Mouse (Mus musculus) hindbrain, embryonic 11.5 days (tissue): ENCODE measurements at regions not wholly inside any gene's neighbourhood (a gene's known extent, or its start where the extent isn't known, plus 50 kb on each side); places are given as distances from the start of the nearest gene placed in this dataset.
"Not testable (repeated sequence)": the region's sequence is repeated elsewhere in the genome, so short reads cannot be mapped to it uniquely, and the experiment has no call there.

ENCODE experiments used
- ATAC-seq: fragments of 200-750 bp; cut with Nextera tagmentation; 2 replicates; pipeline ENCODE4 v1.8.0; 2017; ENCODE audit warnings: mild to moderate bottlenecking, moderate TSS enrichment, moderate library complexity; ENCODE audit not compliant: low FRiP score
- DNase-seq: peaks from one replicate; pipeline ENCODE4 v3.0.0-alpha.2; 2015; ENCODE audit warnings: low spot score
- H3K27ac ChIP-seq: fragments of 300-500 bp; sonication (generic); 2 replicates; pipeline ENCODE4 v1.5.1; 2014; ENCODE audit warnings: mild to moderate bottlenecking, low read depth, low read length
- H3K27me3 ChIP-seq: fragments of 300-500 bp; sonication (generic); 2 replicates; pipeline ENCODE4 v1.6.1; 2014; ENCODE audit warnings: mild to moderate bottlenecking, low read length, moderate library complexity, mixed read lengths; ENCODE audit not compliant: control insufficient read depth, insufficient read depth
- H3K36me3 ChIP-seq: fragments of 300-500 bp; sonication (generic); 2 replicates; pipeline ENCODE4 v1.6.1; 2014; ENCODE audit warnings: mild to moderate bottlenecking, low read length, moderate library complexity, mixed read lengths; ENCODE audit not compliant: control insufficient read depth, insufficient read depth
- H3K4me1 ChIP-seq: fragments of 300-500 bp; sonication (generic); replicated peaks from 2 replicates; pipeline ENCODE4 v1.6.1; 2014; ENCODE audit warnings: low read length, mixed read lengths; ENCODE audit not compliant: control insufficient read depth, insufficient read depth
- H3K4me2 ChIP-seq: fragments of 300-500 bp; sonication (generic); replicated peaks from 2 replicates; pipeline ENCODE4 v1.6.1; 2014; ENCODE audit warnings: mild to moderate bottlenecking, low read depth, low read length
- H3K4me3 ChIP-seq: fragments of 300-500 bp; sonication (generic); 2 replicates; pipeline ENCODE4 v1.5.1; 2014; ENCODE audit warnings: low read depth, low read length
- H3K9ac ChIP-seq: fragments of 300-500 bp; sonication (generic); 2 replicates; pipeline ENCODE4 v1.6.1; 2014; ENCODE audit warnings: low read depth, low read length
- H3K9me3 ChIP-seq: fragments of 300-500 bp; sonication (generic); 2 replicates; pipeline ENCODE4 v1.6.1; 2016; ENCODE audit warnings: low read length; ENCODE audit not compliant: control insufficient read depth
- WGBS: fragments of 180-500 bp; shearing (Covaris S2); extraction: QIAGEN DNeasy Blood & Tissue Kit; methylation state at CpG from one replicate; pipeline ENCODE4 v1.1.7; 2014; 5-methylcytosine and 5-hydroxymethylcytosine counted together

DNA sequence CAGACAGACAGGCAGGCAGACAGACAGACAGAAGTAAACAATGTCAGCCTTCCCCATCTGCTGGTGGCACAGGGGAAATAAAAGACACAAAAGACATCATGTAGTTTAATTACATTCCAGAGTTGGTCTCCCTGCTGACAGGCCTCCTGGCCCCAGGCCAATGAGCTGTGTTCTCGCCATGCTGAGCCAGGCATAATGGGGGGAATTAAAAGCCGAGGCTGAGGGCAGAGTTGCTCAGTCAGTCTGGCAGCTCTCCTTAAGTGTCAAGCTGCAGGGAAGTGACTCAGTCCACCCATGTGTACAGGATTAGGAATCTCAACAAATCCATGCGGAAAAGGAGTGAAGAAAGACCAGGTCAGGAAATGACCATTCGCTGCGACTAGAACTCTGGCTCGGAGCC is 214.5 kb upstream of the Castor2 start:
- no peak overlapping the region for H3K4me3 ChIP-seq
- H3K36me3 ChIP-seq: no peaks in the 10 kb centered on the region
- peak overlapping the region; percentile 12; the same call in 1 of the 2 replicates for H3K27ac ChIP-seq
- H3K27me3 ChIP-seq: no peaks in the 10 kb centered on the region
- DNase-seq (peak; percentile 74), ATAC-seq (peak; percentile 90)
- no peak overlapping the region for H3K4me2 ChIP-seq
- no peak overlapping the region for H3K9ac ChIP-seq
- 29% methylated on average over 6 of the region's 6 CpGs for WGBS
- no peaks in the 10 kb centered on the region; the same call in 1 of the 2 replicates for H3K4me1 ChIP-seq
- H3K9me3 ChIP-seq: no peaks in the 10 kb centered on the region

GRCm38 (mm10) chr5:133884593-133884992 is 214.9 kb upstream of the Castor2 start:
- H3K27me3 ChIP-seq: no peaks in the 10 kb centered on the region
- no peak for DNase-seq
- H3K4me2 ChIP-seq: no peak overlapping the region
- no peak overlapping the region for H3K4me3 ChIP-seq
- no peaks in the 10 kb centered on the region; the same call in 1 of the 2 replicates for H3K4me1 ChIP-seq
- H3K27ac ChIP-seq: peak overlapping the region; percentile 12; the same call in 1 of the 2 replicates
- H3K9ac ChIP-seq: no peak overlapping the region
- WGBS: 59% methylated on average over 2 of the region's 2 CpGs
- no peak for ATAC-seq
- H3K9me3 ChIP-seq: no peaks in the 10 kb centered on the region
- H3K36me3 ChIP-seq: no peaks in the 10 kb centered on the region

DNA sequence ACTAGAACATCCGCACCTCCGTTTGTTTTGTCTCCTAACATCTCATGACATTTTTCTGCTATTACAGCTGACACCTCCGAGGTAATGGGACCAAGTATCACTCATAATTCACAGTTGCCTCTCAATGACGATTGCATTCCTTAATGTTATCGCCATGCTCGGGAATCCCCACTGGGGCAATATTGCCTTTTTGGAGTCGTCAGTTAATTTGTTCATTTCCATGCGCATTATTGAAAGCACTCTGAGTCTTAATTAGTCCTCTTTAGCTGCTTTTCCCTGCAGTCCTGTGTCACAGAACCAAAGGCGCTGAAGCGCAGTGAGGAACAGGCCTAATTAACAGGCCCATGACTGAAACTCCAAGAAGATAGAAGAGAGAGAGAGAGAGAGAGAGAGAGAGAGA is 255.0 kb upstream of the Castor2 start:
- DNase-seq (peak; percentile 19), ATAC-seq (no peak)
- Histone ChIP-seq H3K4me2 (no peak overlapping the region), H3K4me1 (no peaks in the 10 kb centered on the region), H3K27ac (no peak overlapping the region), H3K36me3 (no peaks in the 10 kb centered on the region), H3K27me3 (no peaks in the 10 kb centered on the region), H3K9me3 (no peaks in the 10 kb centered on the region), H3K4me3 (no peak overlapping the region), H3K9ac (no peak overlapping the region)
- WGBS: 48% methylated on average over 10 of the region's 10 CpGs

DNA sequence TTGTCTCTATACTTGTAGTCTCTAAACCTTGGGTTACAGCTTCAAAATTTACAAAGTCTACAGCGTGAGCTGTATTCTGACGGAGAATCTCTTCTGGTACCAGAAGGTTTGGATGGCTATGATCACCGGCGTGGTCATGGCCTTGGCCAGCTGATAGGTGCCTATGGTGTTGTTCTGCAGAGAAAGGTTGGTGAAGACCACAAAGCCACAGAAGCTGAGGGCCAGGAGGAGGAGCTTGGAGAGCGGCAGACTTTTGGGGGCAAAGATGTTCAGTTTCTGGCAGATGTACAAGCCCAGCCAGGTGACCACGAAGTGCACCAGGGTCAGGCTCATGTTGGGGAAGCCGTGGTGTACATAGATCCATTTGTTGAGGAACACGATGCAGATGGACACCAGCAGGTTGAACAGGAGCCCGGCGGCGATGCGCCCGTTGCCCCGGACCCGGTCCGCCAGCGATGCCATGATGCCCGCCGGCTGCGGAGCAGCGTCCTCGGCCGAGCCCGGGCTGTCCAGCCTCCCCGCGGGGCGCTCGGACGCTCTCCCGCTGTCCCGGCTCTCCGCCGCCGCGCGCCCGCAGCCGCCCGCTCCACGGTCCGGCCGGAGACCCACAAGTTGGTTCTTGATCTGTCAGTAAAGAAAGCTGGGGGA is 257.3 kb upstream of the Castor2 start:
- H3K4me2 ChIP-seq: peak overlapping the region; percentile 15; the same call in 1 of the 2 replicates
- H3K4me3 ChIP-seq, DNase-seq, H3K27me3 ChIP-seq, H3K27ac ChIP-seq, ATAC-seq, H3K36me3 ChIP-seq, H3K9me3 ChIP-seq, H3K9ac ChIP-seq, H3K4me1 ChIP-seq: not testable (repeated sequence)
- 67% methylated on average over 9 of the region's 42 CpGs for whole genome bisulfite sequencing

GRCm38 (mm10) chr5:133838286-133838685 is 261.2 kb upstream of the Castor2 start:
- DNase-seq (no peak), ATAC-seq (no peak)
- no peaks in the 10 kb centered on the region for H3K27me3 ChIP-seq
- no peaks in the 10 kb centered on the region for H3K4me1 ChIP-seq
- WGBS: 78% methylated on average over 5 of the region's 5 CpGs
- no peak overlapping the region for H3K27ac ChIP-seq
- H3K36me3 ChIP-seq: no peaks in the 10 kb centered on the region
- no peak overlapping the region for H3K4me2 ChIP-seq
- no peak overlapping the region for H3K9ac ChIP-seq
- no peaks in the 10 kb centered on the region for H3K9me3 ChIP-seq
- no peak overlapping the region for H3K4me3 ChIP-seq

DNA sequence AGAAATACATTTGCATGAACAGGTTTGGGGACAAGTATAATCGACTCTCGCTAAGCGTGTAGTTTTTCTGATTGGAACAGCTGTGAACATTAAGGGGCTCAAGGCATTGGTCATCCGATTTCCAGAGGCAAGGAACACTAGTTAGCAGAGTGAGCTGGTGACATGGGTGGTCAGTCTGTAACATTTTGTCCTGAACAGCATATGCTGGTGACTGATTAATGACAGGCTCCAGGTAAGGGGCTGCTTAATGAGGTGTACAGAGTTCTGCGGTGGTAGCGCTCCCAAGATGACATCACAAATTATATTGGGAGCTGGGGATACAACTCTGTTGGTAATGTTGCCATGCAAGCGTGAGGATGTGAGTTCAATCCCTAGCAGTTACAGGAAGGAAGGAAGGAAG is 266.3 kb upstream of the Castor2 start:
- Histone ChIP-seq H3K27ac (no peak overlapping the region), H3K36me3 (no peaks in the 10 kb centered on the region), H3K9me3 (no peaks in the 10 kb centered on the region), H3K4me2 (no peak overlapping the region), H3K4me3 (no peak overlapping the region), H3K27me3 (no peaks in the 10 kb centered on the region), H3K4me1 (no peaks in the 10 kb centered on the region), H3K9ac (no peak overlapping the region)
- DNase-seq: no peak
- 93% methylated on average over 7 of the region's 7 CpGs for WGBS
- no peak for ATAC-seq

DNA sequence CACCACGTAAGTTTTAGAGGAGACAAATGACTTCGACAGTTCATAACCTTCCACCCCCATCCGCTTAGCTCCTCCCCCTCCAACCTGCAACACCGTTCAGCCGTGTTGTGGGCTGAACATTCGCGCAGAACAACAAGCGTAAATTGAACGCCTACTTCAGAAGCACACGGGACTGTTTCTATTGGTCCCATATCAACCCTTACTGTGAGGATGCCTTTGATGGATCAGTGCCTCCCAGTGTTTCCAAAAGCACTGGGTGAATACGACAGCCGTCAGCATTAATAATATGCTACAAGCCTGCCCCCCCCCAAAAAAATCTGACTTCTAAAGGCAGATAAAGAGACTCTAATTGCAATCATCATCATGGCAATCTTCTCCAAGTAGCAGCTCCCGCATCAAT is 271.3 kb upstream of the Castor2 start:
- H3K4me1 ChIP-seq: no peaks in the 10 kb centered on the region
- DNase-seq (no peak), ATAC-seq (no peak)
- H3K27ac ChIP-seq: no peak overlapping the region
- H3K9me3 ChIP-seq: no peaks in the 10 kb centered on the region
- no peaks in the 10 kb centered on the region for H3K36me3 ChIP-seq
- no peak overlapping the region for H3K4me2 ChIP-seq
- H3K27me3 ChIP-seq: no peaks in the 10 kb centered on the region
- no peak overlapping the region for H3K4me3 ChIP-seq
- no peak overlapping the region for H3K9ac ChIP-seq
- 92% methylated on average over 13 of the region's 13 CpGs for WGBS

GRCm38 (mm10) chr5:133823871-133824270 is 275.6 kb upstream of the Castor2 start:
- no peaks in the 10 kb centered on the region for H3K9me3 ChIP-seq
- no peak overlapping the region for H3K9ac ChIP-seq
- 52% methylated on average over 3 of the region's 3 CpGs for WGBS
- no peaks in the 10 kb centered on the region for H3K4me1 ChIP-seq
- no peak for ATAC-seq
- H3K27me3 ChIP-seq: no peaks in the 10 kb centered on the region
- DNase-seq: no peak
- no peak overlapping the region for H3K4me3 ChIP-seq
- H3K27ac ChIP-seq: no peak overlapping the region
- no peaks in the 10 kb centered on the region for H3K36me3 ChIP-seq
- no peak overlapping the region for H3K4me2 ChIP-seq

GRCm38 (mm10) chr5:133821273-133821672 is 278.2 kb upstream of the Castor2 start:
- ATAC-seq: no peak
- DNase-seq: peak; percentile 35
- Histone ChIP-seq H3K4me1 (no peaks in the 10 kb centered on the region), H3K4me3 (no peak overlapping the region), H3K9ac (no peak overlapping the region), H3K9me3 (no peaks in the 10 kb centered on the region), H3K27ac (no peak overlapping the region), H3K4me2 (no peak overlapping the region), H3K36me3 (no peaks in the 10 kb centered on the region), H3K27me3 (no peaks in the 10 kb centered on the region)
- WGBS: 34% methylated on average over 3 of the region's 3 CpGs
